ENCODE assay signal across 17 mouse cellular contexts in genomic region chr11:30785497-30785896, GRCm38 (mm10). TPM values are rescaled to one million over a fixed set of nuclear protein-coding genes. Genes with fewer than 3 reads are reported as not detected.
A peak's percentile ranks its signal among the peaks of the same experiment; 100 is the strongest.
DNase-seq lines count a peak whose midpoint lies in the region; ATAC-seq and TF ChIP-seq lines count a peak whose summit lies in the region.
"Had no signal": no experiment of that assay in that cellular context is flagged by ENCODE, and none has a peak within 500 bp of the region (broad histone marks: within the 10 kb centered on the region; RNA-seq: fewer than 3 reads in every experiment).

No protein-coding gene starts in this region.

- no peak overlapping the region; the same call in 1 of the 2 replicates for H3K4me2 ChIP-seq in intestine, embryonic 14.5 days (ENCODE audit: low read length)
- no peak overlapping the region for H3K4me2 ChIP-seq in intestine, postnatal 0 days (replicated peaks; ENCODE audit: low read depth)
- no peak overlapping the region for H3K4me2 ChIP-seq in midbrain, embryonic 16.5 days (ENCODE audit: low read length)
- no peak overlapping the region for H3K4me2 ChIP-seq in midbrain, embryonic 11.5 days
- peak overlapping the region; percentile 13; the same call in 1 of the 2 replicates for H3K4me2 ChIP-seq in stomach, embryonic 16.5 days (ENCODE audit: low read depth, low read length)
- H3K4me2 ChIP-seq: heart, embryonic 12.5 days; liver, embryonic 12.5 days had no signal

- 66% methylated on average over 3 of the region's 3 CpGs for WGBS in intestine, embryonic 14.5 days
- WGBS in intestine, postnatal 0 days = 49% methylated on average over 3 of the region's 3 CpGs
- 60% methylated on average over 3 of the region's 3 CpGs for WGBS in midbrain, embryonic 16.5 days
- 63% methylated on average over 3 of the region's 3 CpGs for WGBS in midbrain, embryonic 11.5 days
- WGBS in stomach, embryonic 16.5 days = 58% methylated on average over 3 of the region's 3 CpGs

- H3K36me3 ChIP-seq in intestine, embryonic 14.5 days (ENCODE audit: control insufficient read depth, insufficient read depth, low read length) = no peaks in the 10 kb centered on the region
- H3K36me3 ChIP-seq in intestine, postnatal 0 days (ENCODE audit: control insufficient read depth, insufficient read depth) = no peaks in the 10 kb centered on the region
- no peaks in the 10 kb centered on the region for H3K36me3 ChIP-seq in midbrain, embryonic 16.5 days (ENCODE audit: control insufficient read depth, insufficient read depth, low read length)
- H3K36me3 ChIP-seq in midbrain, embryonic 11.5 days (ENCODE audit: control insufficient read depth, insufficient read depth, low read length) = no peaks in the 10 kb centered on the region
- no peaks in the 10 kb centered on the region for H3K36me3 ChIP-seq in stomach, embryonic 16.5 days (ENCODE audit: control insufficient read depth, insufficient read depth, low read length)
- H3K36me3 ChIP-seq: heart, embryonic 12.5 days; liver, embryonic 12.5 days had no signal

- no peak for TF ChIP-seq CTCF in intestine, postnatal 0 days (IDR thresholded peaks at IDR 0.05; ENCODE audit: low read depth)

- no peak overlapping the region for H3K9ac ChIP-seq in intestine, embryonic 14.5 days (ENCODE audit: low read length)
- H3K9ac ChIP-seq in intestine, postnatal 0 days (ENCODE audit: low read depth, low read length) = no peak overlapping the region
- H3K9ac ChIP-seq in midbrain, embryonic 16.5 days (ENCODE audit: low read depth, low read length) = no peak overlapping the region
- H3K9ac ChIP-seq in midbrain, embryonic 11.5 days (ENCODE audit: low read length) = no peak overlapping the region
- no peak overlapping the region for H3K9ac ChIP-seq in stomach, embryonic 16.5 days (ENCODE audit: low read length)
- H3K9ac ChIP-seq: heart, embryonic 12.5 days; liver, embryonic 12.5 days had no signal

- no peaks in the 10 kb centered on the region for H3K27me3 ChIP-seq in intestine, embryonic 14.5 days (replicated peaks; ENCODE audit: control insufficient read depth, insufficient read depth, low read length)
- no peaks in the 10 kb centered on the region for H3K27me3 ChIP-seq in intestine, postnatal 0 days (replicated peaks; ENCODE audit: control insufficient read depth, insufficient read depth, low read length)
- H3K27me3 ChIP-seq in midbrain, embryonic 16.5 days (ENCODE audit: control insufficient read depth, insufficient read depth, low read depth, low read length) = no peaks in the 10 kb centered on the region
- no peaks in the 10 kb centered on the region for H3K27me3 ChIP-seq in midbrain, embryonic 11.5 days (ENCODE audit: control insufficient read depth, insufficient read depth, low read length)
- no peaks in the 10 kb centered on the region for H3K27me3 ChIP-seq in stomach, embryonic 16.5 days (ENCODE audit: control insufficient read depth, insufficient read depth, low read length)
- H3K27me3 ChIP-seq: heart, embryonic 12.5 days; liver, embryonic 12.5 days had no signal

- H3K27ac ChIP-seq in intestine, embryonic 14.5 days (ENCODE audit: low read depth) = no peak overlapping the region
- H3K27ac ChIP-seq in intestine, postnatal 0 days (ENCODE audit: low read depth, low read length) = no peak overlapping the region
- no peak overlapping the region for H3K27ac ChIP-seq in midbrain, embryonic 16.5 days (ENCODE audit: low read length)
- no peak overlapping the region for H3K27ac ChIP-seq in midbrain, embryonic 11.5 days (ENCODE audit: low read depth, low read length)
- peak overlapping the region; percentile 67; the same call in 1 of the 2 replicates for H3K27ac ChIP-seq in stomach, embryonic 16.5 days (ENCODE audit: low read length)
- H3K27ac ChIP-seq: hindbrain, postnatal 0 days; kidney, postnatal 0 days; liver, embryonic 12.5 days; midbrain, embryonic 10.5 days had no signal

- H3K9me3 ChIP-seq in intestine, embryonic 14.5 days (ENCODE audit: control insufficient read depth, low read length) = no peaks in the 10 kb centered on the region
- H3K9me3 ChIP-seq in intestine, postnatal 0 days (ENCODE audit: control insufficient read depth) = no peaks in the 10 kb centered on the region
- H3K9me3 ChIP-seq in midbrain, embryonic 16.5 days (replicated peaks; ENCODE audit: control insufficient read depth, low read length, poor library complexity, severe bottlenecking) = no peaks in the 10 kb centered on the region
- no peaks in the 10 kb centered on the region for H3K9me3 ChIP-seq in midbrain, embryonic 11.5 days (ENCODE audit: control insufficient read depth, low read length)
- H3K9me3 ChIP-seq in stomach, embryonic 16.5 days (replicated peaks; ENCODE audit: control insufficient read depth, low read length) = no peaks in the 10 kb centered on the region
- H3K9me3 ChIP-seq: heart, embryonic 12.5 days; liver, embryonic 12.5 days had no signal

- no peak overlapping the region for H3K4me3 ChIP-seq in intestine, embryonic 14.5 days (ENCODE audit: low read depth, low read length)
- no peak overlapping the region for H3K4me3 ChIP-seq in intestine, postnatal 0 days (ENCODE audit: low read depth, low read length)
- H3K4me3 ChIP-seq in midbrain, embryonic 16.5 days (ENCODE audit: low read depth, low read length) = no peak overlapping the region
- H3K4me3 ChIP-seq in midbrain, embryonic 11.5 days (ENCODE audit: low read depth, low read length) = no peak overlapping the region
- H3K4me3 ChIP-seq in stomach, embryonic 16.5 days (replicated peaks; ENCODE audit: low read length) = no peak overlapping the region
- H3K4me3 ChIP-seq: heart, embryonic 12.5 days; liver, embryonic 12.5 days; midbrain, embryonic 10.5 days had no signal

- DNase-seq in intestine, embryonic 14.5 days (ENCODE audit: low spot score) = no peak
- DNase-seq in midbrain, embryonic 11.5 days (ENCODE audit: low spot score, missing footprints) = no peak
- peak; percentile 49 for DNase-seq in ZHBTc4 (ENCODE audit: low read depth, low spot score)
- DNase-seq in adrenal gland, adult 18-20 months (ENCODE audit: low spot score in 2 of 2) = no peak
- DNase-seq: adrenal gland, postnatal 14 days; cerebellum, adult 18-20 months; left cerebral cortex, postnatal 4 days; lung, postnatal 36 days; right cerebral cortex, postnatal 25 days had no signal

- H3K4me1 ChIP-seq in intestine, embryonic 14.5 days (replicated peaks; ENCODE audit: control insufficient read depth, insufficient read depth, low read length) = no peaks in the 10 kb centered on the region
- no peaks in the 10 kb centered on the region for H3K4me1 ChIP-seq in intestine, postnatal 0 days (replicated peaks; ENCODE audit: control insufficient read depth, insufficient read depth, low read length)
- no peaks in the 10 kb centered on the region for H3K4me1 ChIP-seq in midbrain, embryonic 16.5 days (ENCODE audit: control insufficient read depth, insufficient read depth, low read length)
- H3K4me1 ChIP-seq in midbrain, embryonic 11.5 days (ENCODE audit: control insufficient read depth, insufficient read depth, low read length) = no peaks in the 10 kb centered on the region
- 0 out of 2 replicates have a peak, but pooled peaks cover 3% of the 10 kb centered on the region for H3K4me1 ChIP-seq in stomach, embryonic 16.5 days (ENCODE audit: control insufficient read depth, insufficient read depth, low read length)
- H3K4me1 ChIP-seq: midbrain, embryonic 10.5 days had no signal

- 0 out of 2 replicates have a peak, but pooled peaks have one; percentile 43 for ATAC-seq in intestine, embryonic 14.5 days (replicated peaks; ENCODE audit: low FRiP score, low TSS enrichment, low read depth)
- ATAC-seq in intestine, postnatal 0 days = no peak
- ATAC-seq in midbrain, embryonic 16.5 days = 0 out of 2 replicates have a peak, but pooled peaks have one; percentile 48
- no peak for ATAC-seq in midbrain, embryonic 11.5 days (ENCODE audit: low FRiP score)
- ATAC-seq in stomach, embryonic 16.5 days (ENCODE audit: insufficient read depth, low FRiP score) = no peak
- ATAC-seq: liver, embryonic 12.5 days had no signal

RNA-seq across cellular contexts. Expression of gene Psme4, which starts 14.0 kb away (rescaled TPM):
- polyA plus RNA-seq in intestine, embryonic 14.5 days (2014; fragmentation: Nextera tagmentation; extraction: Ambion mirVana) = 26.1 and 29.3 TPM in 2 replicates
- 13.5 and 13.8 TPM in 2 replicates for polyA plus RNA-seq in intestine, postnatal 0 days (2015; fragmentation: Nextera tagmentation; extraction: Ambion mirVana)
- 12.7 and 12.8 TPM in 2 replicates for polyA plus RNA-seq in midbrain, embryonic 16.5 days (2015; fragmentation: Nextera tagmentation; extraction: Ambion mirVana)
- polyA plus RNA-seq in midbrain, embryonic 11.5 days (2014; fragmentation: Nextera tagmentation; extraction: Ambion mirVana) = 34.5 and 37.0 TPM in 2 replicates
- 14.7 and 16.1 TPM in 2 replicates for polyA plus RNA-seq in stomach, embryonic 16.5 days (2015; fragmentation: Nextera tagmentation; extraction: Ambion mirVana)
- total RNA-seq in adrenal gland, adult 18-20 months (2021) = 10 to 100 TPM; 48.8 to 61.6 TPM

Comparison
In these comparisons a context has a peak if more than half of its experiments do, and no peak if none do; other contexts are left out.
1. ATAC-seq: peak in intestine, embryonic 14.5 days (single experiment) and midbrain, embryonic 16.5 days (single experiment); none in intestine, postnatal 0 days (single experiment), midbrain, embryonic 11.5 days (single experiment) and stomach, embryonic 16.5 days (single experiment).